Mouse (Mus musculus) stomach, postnatal 0 days (tissue): ENCODE results near the gene C1qtnf6.

Experiments used
- CTCF ChIP-seq: IDR thresholded peaks from 2 replicates; pipeline ENCODE4 v1.5.1; 2016; ENCODE audit warnings: antibody characterized with exemption, low read depth, mild to moderate bottlenecking, moderate library complexity
- EP300 ChIP-seq: optimal IDR thresholded peaks from 2 replicates; pipeline ENCODE3; 2016; ENCODE audit warnings: antibody characterized with exemption

DNA sequence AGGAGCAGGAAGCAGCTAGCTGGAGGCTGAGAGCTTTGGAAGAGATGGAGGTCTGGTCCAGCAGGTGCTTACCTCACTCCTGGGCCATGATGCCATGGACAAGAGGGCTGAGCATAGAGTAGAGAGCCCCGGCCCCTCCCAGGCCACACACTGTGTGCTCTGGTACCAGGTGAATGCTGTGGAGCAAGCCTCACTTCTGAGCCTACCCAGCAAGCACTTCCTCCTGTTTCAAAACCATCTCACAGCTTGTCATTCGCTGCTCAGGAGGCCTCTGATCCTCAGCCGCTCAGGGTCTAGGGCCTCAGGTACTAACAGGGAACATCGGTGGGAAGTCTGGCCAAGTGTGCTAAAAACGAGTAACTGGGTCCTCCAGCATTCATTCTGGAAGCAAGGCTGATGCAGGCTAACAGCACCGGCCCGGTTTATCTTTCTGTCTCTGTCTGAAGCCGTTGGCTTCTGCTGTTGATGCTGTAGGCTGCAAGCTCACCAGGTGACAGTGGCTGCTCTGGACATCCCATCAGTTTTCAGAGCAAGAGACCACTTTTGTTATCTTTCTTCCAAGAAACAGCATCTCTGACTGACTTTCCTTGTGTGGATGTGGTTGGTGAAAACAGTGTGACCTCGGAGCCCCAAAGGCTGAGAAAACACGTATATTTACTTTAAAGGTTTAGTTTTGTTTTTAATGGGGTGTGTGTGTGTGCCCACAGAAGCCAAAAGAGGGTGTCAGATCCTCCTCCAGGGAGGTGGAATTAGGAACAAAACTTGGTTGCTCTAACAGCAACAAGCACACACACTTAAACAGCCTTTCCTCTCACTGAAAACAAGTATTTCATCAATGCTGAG lies 26.7 kb upstream of the C1qtnf6 start:
- TF ChIP-seq CTCF (no peak), EP300 (no peak)
